Mouse (Mus musculus): ENCODE results near the gene Zfp850. TPM values are rescaled to one million over a fixed set of nuclear protein-coding genes. Genes with fewer than 3 reads are reported as not detected.

Zfp850 gene
- polyA plus RNA-seq (2012; rRNA removed) = 0.10 and 0.44 TPM in 2 replicates

DNA sequence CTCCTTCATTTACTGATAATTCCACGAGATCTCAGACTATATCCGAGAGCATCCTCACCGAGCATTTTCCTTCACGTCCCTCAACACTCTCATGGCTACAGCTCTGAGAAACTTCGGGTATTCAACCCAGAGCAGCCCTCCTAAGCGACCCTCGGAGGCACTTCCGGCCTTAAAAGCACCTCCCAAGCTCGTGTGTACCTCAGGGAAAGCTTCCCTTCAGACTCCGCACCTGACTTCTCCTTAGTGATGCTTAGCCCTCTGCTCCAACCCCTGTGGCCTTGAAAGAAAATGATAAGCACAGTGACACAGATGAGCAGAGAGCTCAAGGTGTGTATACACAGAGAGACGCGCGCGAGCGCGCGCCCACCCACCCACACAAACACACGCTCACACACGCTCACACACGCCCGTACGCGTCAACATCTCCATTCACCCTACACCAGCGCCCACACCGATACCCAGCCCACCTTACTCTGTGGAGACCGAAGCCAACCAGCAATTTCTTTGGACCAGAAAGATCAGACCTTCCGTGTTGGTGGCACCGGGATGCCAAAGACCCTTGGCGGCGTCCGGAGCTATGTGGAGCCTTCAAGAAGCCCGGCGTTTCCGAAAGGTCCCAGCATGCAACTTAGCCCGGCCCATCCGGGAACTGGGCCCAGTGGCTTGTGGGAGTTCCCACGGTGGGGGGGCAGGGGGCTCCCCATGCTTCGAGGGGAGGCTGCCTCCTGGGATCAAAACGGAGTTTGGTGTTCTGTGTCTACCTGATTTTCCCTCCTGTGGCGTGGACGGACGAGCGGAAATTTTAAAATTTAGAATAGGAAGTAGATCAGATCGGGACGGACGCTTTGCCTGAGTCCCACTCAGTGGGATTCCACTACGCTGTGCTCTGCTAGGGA lies at the start of gene Zfp850:
TSS of gene Zfp850 (minus strand) at position 567 of the 896 bp plus-strand sequence.

DNA sequence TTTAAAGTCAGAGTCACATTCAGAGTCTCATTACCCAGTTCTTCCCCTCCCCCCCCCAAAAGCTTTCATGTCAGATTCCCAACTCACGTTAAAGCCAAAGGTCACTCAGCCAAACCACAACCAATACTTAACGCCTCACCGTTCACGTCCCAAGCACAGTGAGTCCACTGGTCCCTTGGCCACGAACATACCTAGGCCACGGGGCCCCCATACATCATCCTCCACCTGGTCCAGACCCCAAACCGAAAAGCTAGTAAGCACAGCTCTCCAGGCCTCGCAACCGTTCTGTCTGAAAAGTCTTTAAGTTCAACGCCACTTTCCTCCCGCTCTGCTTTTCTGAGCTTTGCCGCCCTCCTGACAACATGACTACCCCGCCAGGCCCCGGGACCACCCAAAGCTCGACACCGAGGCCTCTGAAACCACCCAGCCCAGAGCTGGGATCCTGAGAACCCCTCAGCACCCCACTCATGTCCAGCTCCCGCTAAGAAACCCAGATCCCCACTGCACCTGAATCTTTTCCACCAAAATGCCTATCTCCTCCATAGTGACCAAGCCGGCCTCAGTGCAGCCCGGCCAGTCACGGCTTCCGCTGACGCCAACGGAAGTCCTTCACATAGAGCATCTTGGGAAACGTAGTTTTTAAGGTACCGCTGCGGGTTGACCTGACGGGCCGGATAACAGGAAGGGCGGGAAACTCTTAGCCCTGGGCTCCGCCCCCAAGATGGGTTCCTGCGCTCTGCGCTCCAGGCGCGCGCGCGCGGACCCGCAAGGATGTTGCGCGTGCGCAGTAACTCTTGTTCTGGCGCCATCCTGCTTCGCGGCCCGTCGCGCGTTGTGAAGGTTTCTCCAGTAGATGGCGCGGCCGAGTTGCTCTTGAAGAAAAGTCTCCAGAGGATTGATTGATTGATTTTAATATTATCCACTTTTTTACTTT lies 35.8 kb upstream of the Zfp850 start, which contains the start of gene Psmc4:
TSS of gene Psmc4 (minus strand) at position 626 of the 934 bp plus-strand sequence.

DNA sequence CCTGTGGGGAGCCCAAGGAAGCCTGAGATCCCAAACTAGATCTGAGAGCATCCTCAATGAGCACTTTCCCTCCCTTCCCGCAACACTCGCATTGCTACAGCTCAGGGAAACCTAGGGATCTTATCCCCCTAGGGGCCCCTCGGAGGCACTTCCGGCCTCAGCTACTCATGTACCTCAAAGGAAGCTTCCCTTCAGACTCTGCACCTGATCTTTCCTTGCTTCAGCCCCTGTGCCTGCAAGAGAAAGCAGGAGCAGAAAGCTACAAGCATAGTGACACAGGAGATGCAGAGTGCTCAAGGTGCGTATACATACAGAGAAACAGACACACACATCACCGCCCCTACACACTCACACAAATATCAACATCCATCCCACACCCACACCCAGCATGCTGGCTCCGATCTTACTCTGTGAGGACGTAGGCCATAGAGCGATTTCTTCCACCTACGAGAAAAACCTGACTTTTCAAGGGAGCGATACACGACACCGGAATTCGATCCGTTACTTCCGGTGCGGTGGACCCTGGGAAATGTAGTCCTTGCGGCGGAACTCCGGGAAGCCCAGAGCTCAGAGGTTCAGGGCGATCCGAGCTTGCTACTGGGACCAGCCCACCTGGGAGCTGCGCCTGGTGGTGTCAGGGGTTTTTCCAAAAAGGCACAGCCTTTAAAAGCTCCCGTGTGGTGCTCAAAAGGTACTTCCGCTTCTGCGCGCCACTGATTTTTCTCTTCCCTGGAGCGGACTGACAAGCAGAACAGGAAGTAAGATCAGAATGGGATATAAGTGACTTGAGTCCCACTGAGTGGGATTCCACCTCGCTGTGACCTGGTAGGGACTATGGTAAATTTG lies 35.0 kb downstream of the Zfp850 start, which contains the start of gene Zfp780b:
TSS of gene Zfp780b (minus strand) at position 489 of the 846 bp plus-strand sequence.

Other genes with a start within 250 kb of the Zfp850 start
- gene Zfp626, start 206.9 kb downstream of the Zfp850 start, polyA plus RNA-seq (2012; rRNA removed) = 0.33 and 0.41 TPM in 2 replicates
- gene Zfp59, start 175.5 kb downstream of the Zfp850 start, polyA plus RNA-seq (2012; rRNA removed) = 0.43 and 0.58 TPM in 2 replicates
- gene Zfp607a, start 156.6 kb downstream of the Zfp850 start, polyA plus RNA-seq (2012; rRNA removed) = 0.30 and 0.33 TPM in 2 replicates
- 1.3 and 1.5 TPM in 2 replicates for gene Zfp974, start 84.7 kb downstream of the Zfp850 start, polyA plus RNA-seq (2012; rRNA removed)
- 1.0 and 1.4 TPM in 2 replicates for gene Zfp780b, start 34.9 kb downstream of the Zfp850 start, polyA plus RNA-seq (2012; rRNA removed)
- 146 and 150 TPM in 2 replicates for gene Psmc4, start 36.0 kb upstream of the Zfp850 start, polyA plus RNA-seq (2012; rRNA removed)
- gene Fcgbp, start 57.1 kb upstream of the Zfp850 start, polyA plus RNA-seq (2012; rRNA removed) = 24.0 and 60.8 TPM in 2 replicates
- gene 9530053A07Rik, start 115.4 kb upstream of the Zfp850 start, polyA plus RNA-seq (2012; rRNA removed) = 0.12 and 0.15 TPM in 2 replicates
- 53.6 and 78.1 TPM in 2 replicates for gene Fbl, start 155.6 kb upstream of the Zfp850 start, polyA plus RNA-seq (2012; rRNA removed)
- gene Dyrk1b, start 165.4 kb upstream of the Zfp850 start, polyA plus RNA-seq (2012; rRNA removed) = 57.1 and 60.7 TPM in 2 replicates

All from ovary, adult 2 months (tissue).